Mouse (Mus musculus): ENCODE data around the gene Sqstm1. TPM values are rescaled to one million over a fixed set of nuclear protein-coding genes. Genes with fewer than 3 reads are reported as not detected.

Sqstm1 gene
- polyA plus RNA-seq, 2 experiments from 2014 or later: 51.8 to 58.9 TPM

GRCm38 (mm10) chr11:50168352-50168751, 42.3 kb downstream of the Sqstm1 start:
- ATAC-seq: no peak

GRCm38 (mm10) chr11:50162338-50163050, 48.1 kb downstream of the Sqstm1 start:
- no peak for ATAC-seq

GRCm38 (mm10) chr11:50161578-50162304, 48.9 kb downstream of the Sqstm1 start:
- peak; percentile 59 for ATAC-seq

GRCm38 (mm10) chr11:50159347-50159746, 51.3 kb downstream of the Sqstm1 start:
- ATAC-seq: no peak

- ATAC-seq: no peak
Observed at GRCm38 (mm10) chr11:50158346-50158745, 52.3 kb downstream of the Sqstm1 start.

DNA sequence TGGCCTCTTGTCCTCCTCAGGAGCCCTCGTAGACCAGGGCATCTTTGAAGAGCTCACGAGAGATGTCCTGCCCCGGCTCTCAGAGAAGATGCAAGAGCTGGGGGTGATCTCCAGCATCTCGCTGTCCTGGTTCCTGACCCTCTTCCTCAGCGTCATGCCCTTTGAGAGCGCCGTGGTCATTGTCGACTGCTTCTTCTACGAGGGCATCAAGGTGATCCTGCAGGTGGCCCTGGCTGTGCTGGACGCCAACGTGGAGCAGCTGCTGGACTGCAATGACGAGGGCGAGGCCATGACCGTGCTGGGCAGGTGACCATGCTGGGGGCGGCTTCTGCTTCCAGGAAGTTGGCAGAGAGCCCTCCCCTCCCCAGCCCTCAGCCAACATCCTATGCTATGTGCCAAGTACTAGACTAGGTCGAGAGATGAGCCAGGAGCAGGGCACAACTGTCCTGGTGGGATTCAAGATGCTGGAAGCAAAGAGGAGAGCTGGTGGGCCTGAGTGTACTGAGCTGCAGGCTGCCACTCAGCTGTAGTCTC, 53.8 kb downstream of the Sqstm1 start:
- no peak for ATAC-seq

- ATAC-seq: no peak
Observed at GRCm38 (mm10) chr11:50155785-50156184, 54.8 kb downstream of the Sqstm1 start.

DNA sequence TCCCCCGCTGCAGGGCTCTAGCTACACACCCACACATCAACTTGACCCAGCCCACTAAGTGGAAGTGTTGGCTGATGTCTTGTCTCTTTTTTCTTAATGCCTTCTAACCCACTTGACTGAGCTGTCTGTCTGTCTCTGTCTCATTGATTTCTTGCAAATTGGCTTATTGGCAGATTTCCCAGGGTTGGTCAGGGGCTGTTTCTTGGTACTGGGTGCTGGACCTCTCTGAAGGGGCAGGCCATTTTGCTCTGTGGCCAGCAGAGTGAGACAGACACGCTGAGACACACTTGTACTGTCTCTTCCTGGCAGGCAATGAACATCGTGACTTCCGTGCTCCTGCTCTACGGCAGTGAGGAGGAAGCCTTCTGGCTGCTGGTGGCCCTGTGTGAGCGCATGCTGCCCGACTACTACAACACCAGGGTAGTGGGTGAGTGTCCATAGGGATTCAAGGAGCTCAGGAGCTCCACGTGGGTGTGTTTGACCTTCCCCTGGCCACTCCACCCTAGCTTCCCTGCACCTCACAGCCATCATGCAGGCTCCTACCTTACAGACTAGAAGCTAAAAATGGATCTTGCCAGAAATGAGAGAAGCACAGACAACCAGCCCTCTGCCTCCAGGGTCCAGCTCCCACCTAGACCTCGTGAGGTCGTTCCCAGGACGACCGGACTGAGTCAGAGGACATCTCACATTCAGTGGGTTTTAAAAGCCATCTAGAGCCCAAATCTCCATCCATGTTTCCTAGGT, 55.7 kb downstream of the Sqstm1 start:
- ATAC-seq: no peak

GRCm38 (mm10) chr11:50154166-50154565, 56.5 kb downstream of the Sqstm1 start:
- ATAC-seq: no peak

- ATAC-seq: no peak
Observed at GRCm38 (mm10) chr11:50151374-50151773, 59.3 kb downstream of the Sqstm1 start.

- no peak for ATAC-seq
Observed at GRCm38 (mm10) chr11:50149603-50150150, 61.0 kb downstream of the Sqstm1 start.

Other genes starting within 250 kb of the Sqstm1 start
- gene Rnf130, start 185.5 kb downstream of the Sqstm1 start, polyA plus RNA-seq (2017; shearing (Covaris generic)): 1 to 10 TPM in 1 of 2 experiments, under 1 TPM in 1; 0.73 to 1.9 TPM
- 10 to 100 TPM; 20.6 to 32.5 TPM for gene Tbc1d9b, start 79.4 kb downstream of the Sqstm1 start, polyA plus RNA-seq (2017; shearing (Covaris generic))
- 10 to 100 TPM; 11.2 to 12.6 TPM for gene Mrnip, start 36.4 kb downstream of the Sqstm1 start, polyA plus RNA-seq (2017; shearing (Covaris generic))
- gene Mgat4b, start 63 bp upstream of the Sqstm1 start, polyA plus RNA-seq (2017; shearing (Covaris generic)): 1 to 10 TPM; 1.0 to 1.2 TPM
- not detected for gene Ltc4s, start 27.8 kb upstream of the Sqstm1 start, polyA plus RNA-seq (2017; shearing (Covaris generic))
- 1 to 10 TPM; 4.0 to 5.5 TPM for gene Maml1, start 81.5 kb upstream of the Sqstm1 start, polyA plus RNA-seq (2017; shearing (Covaris generic))
- 100 to 1,000 TPM; 179 to 210 TPM for gene Canx, start 114.8 kb upstream of the Sqstm1 start, polyA plus RNA-seq (2017; shearing (Covaris generic))
- gene Cby3, start 143.6 kb upstream of the Sqstm1 start, polyA plus RNA-seq (2017; shearing (Covaris generic)): not detected
- gene Hnrnph1, start 166.2 kb upstream of the Sqstm1 start, polyA plus RNA-seq (2017; shearing (Covaris generic)): 100 to 1,000 TPM; 148 to 177 TPM
- 10 to 100 TPM in 1 of 2 experiments, 1 to 10 TPM in 1; 9.5 to 10.2 TPM for gene Rufy1, start 220.3 kb upstream of the Sqstm1 start, polyA plus RNA-seq (2017; shearing (Covaris generic))

Measured in activated CD4-positive, CD25-positive, alpha-beta regulatory T cell, adult 4 months (primary cell).